Mouse (Mus musculus): ENCODE data around the gene Cnot10.

The Cnot10 gene

GRCm38 (mm10) chr9:114576001-114576400 lies 64.0 kb downstream of the Cnot10 start:
- DNase-seq, result no peak

- DNase-seq, result no peak
These were observed 66.5 kb downstream of the Cnot10 start for GRCm38 (mm10) chr9:114573528-114573927.

GRCm38 (mm10) chr9:114568682-114569474 lies 71.1 kb downstream of the Cnot10 start:
- no peak for DNase-seq

GRCm38 (mm10) chr9:114564667-114565066 lies 75.3 kb downstream of the Cnot10 start:
- no peak for DNase-seq

- DNase-seq, result peak; percentile 18 to 36
These were observed 76.0 kb downstream of the Cnot10 start, which contains the start of gene Trim71 for GRCm38 (mm10) chr9:114563761-114564606. Trim71 (minus strand) TSS chr9:114564369.

- DNase-seq, result peak in 1 of 2 experiments; percentile 30
These were observed 76.8 kb downstream of the Cnot10 start for GRCm38 (mm10) chr9:114562919-114563751.

GRCm38 (mm10) chr9:114562031-114562918 lies 77.7 kb downstream of the Cnot10 start:
- DNase-seq, result no peak

GRCm38 (mm10) chr9:114561671-114561971 lies 78.4 kb downstream of the Cnot10 start:
- no peak for DNase-seq

GRCm38 (mm10) chr9:114560771-114561670 lies 79.0 kb downstream of the Cnot10 start:
- no peak for DNase-seq

GRCm38 (mm10) chr9:114560141-114560540 lies 79.8 kb downstream of the Cnot10 start:
- no peak for DNase-seq

- DNase-seq, result no peak
These were observed 82.9 kb downstream of the Cnot10 start for GRCm38 (mm10) chr9:114557086-114557485.

GRCm38 (mm10) chr9:114556276-114556855 lies 83.6 kb downstream of the Cnot10 start:
- no peak for DNase-seq

- DNase-seq, result peak; percentile 31 to 41
These were observed 85.5 kb downstream of the Cnot10 start for GRCm38 (mm10) chr9:114554355-114554979.

GRCm38 (mm10) chr9:114553828-114554227 lies 86.2 kb downstream of the Cnot10 start:
- DNase-seq, result no peak

GRCm38 (mm10) chr9:114550033-114550432 lies 90.0 kb downstream of the Cnot10 start:
- DNase-seq, result no peak

- no peak for DNase-seq
These were observed 90.9 kb downstream of the Cnot10 start for GRCm38 (mm10) chr9:114549117-114549516.

- no peak for DNase-seq
These were observed 91.5 kb downstream of the Cnot10 start for GRCm38 (mm10) chr9:114548496-114548895.

- no peak for DNase-seq
These were observed 92.3 kb downstream of the Cnot10 start for GRCm38 (mm10) chr9:114547643-114548077.

GRCm38 (mm10) chr9:114546765-114547164 lies 93.2 kb downstream of the Cnot10 start:
- no peak for DNase-seq
